Mouse (Mus musculus) kidney, postnatal 0 days (tissue): Measurements from ENCODE around the gene Malrd1. TPM values are rescaled to one million over a fixed set of nuclear protein-coding genes. Genes with fewer than 3 reads are reported as not detected.

ENCODE experiments used
- ATAC-seq: fragments of 200-750 bp; cut with Nextera tagmentation; replicated peaks from 2 replicates; pipeline ENCODE4 v1.8.0; 2017; ENCODE audit warnings: low read depth, moderate number of reproducible peaks, moderate TSS enrichment, moderate library complexity; ENCODE audit not compliant: low FRiP score
- DNase-seq: peaks from one replicate; pipeline ENCODE4 v3.0.0-alpha.2; 2016; ENCODE audit warnings: low spot score
- H3K27ac ChIP-seq: fragments of 300-500 bp; sonication (generic); 2 replicates; pipeline ENCODE4 v1.5.1; 2014; ENCODE audit warnings: mild to moderate bottlenecking
- H3K27me3 ChIP-seq: fragments of 300-500 bp; sonication (generic); 2 replicates; pipeline ENCODE4 v1.6.1; 2014; ENCODE audit warnings: low read length, mixed read lengths; ENCODE audit not compliant: insufficient read depth
- H3K36me3 ChIP-seq: fragments of 300-500 bp; sonication (generic); 2 replicates; pipeline ENCODE4 v1.6.1; 2014; ENCODE audit warnings: low read length, mixed read lengths; ENCODE audit not compliant: insufficient read depth
- H3K4me1 ChIP-seq: fragments of 300-500 bp; sonication (generic); replicated peaks from 2 replicates; pipeline ENCODE4 v1.6.1; 2014; ENCODE audit warnings: antibody characterized with exemption, low read length, mixed read lengths; ENCODE audit not compliant: insufficient read depth
- H3K4me2 ChIP-seq: fragments of 300-500 bp; sonication (generic); 2 replicates; pipeline ENCODE4 v1.6.1; 2014; ENCODE audit warnings: mild to moderate bottlenecking, low read length, moderate library complexity, mixed read lengths
- H3K4me3 ChIP-seq: fragments of 300-500 bp; sonication (generic); replicated peaks from 2 replicates; pipeline ENCODE4 v1.5.1; 2014; ENCODE audit warnings: low read depth, low read length
- H3K9ac ChIP-seq: fragments of 300-500 bp; sonication (generic); 2 replicates; pipeline ENCODE4 v1.6.1; 2014; ENCODE audit warnings: low read depth, low read length
- H3K9me3 ChIP-seq: fragments of 300-500 bp; sonication (generic); replicated peaks from 2 replicates; pipeline ENCODE4 v1.6.1; 2016; ENCODE audit warnings: low read length, inconsistent platforms, mixed read lengths
- CTCF ChIP-seq: IDR thresholded peaks from 2 replicates; pipeline ENCODE4 v1.5.1; 2016; ENCODE audit warnings: antibody characterized with exemption, low read depth, mild to moderate bottlenecking, moderate library complexity
- WGBS: fragments of 180-500 bp; shearing (Covaris S2); extraction: QIAGEN DNeasy Blood & Tissue Kit; methylation state at CpG from one replicate; pipeline ENCODE4 v1.1.7; 2014; 5-methylcytosine and 5-hydroxymethylcytosine counted together
- polyA plus RNA-seq: library from polyadenylated mRNA; unstranded; fragments of >200 nt; fragmentation: Nextera tagmentation; extraction: Ambion mirVana; gene quantifications from 2 replicates; pipeline ENCODE4 v1.2.1, GENCODE M21; 2015

The Malrd1 gene
- 0.28 and 0.37 TPM in 2 replicates for polyA plus RNA-seq

DNA sequence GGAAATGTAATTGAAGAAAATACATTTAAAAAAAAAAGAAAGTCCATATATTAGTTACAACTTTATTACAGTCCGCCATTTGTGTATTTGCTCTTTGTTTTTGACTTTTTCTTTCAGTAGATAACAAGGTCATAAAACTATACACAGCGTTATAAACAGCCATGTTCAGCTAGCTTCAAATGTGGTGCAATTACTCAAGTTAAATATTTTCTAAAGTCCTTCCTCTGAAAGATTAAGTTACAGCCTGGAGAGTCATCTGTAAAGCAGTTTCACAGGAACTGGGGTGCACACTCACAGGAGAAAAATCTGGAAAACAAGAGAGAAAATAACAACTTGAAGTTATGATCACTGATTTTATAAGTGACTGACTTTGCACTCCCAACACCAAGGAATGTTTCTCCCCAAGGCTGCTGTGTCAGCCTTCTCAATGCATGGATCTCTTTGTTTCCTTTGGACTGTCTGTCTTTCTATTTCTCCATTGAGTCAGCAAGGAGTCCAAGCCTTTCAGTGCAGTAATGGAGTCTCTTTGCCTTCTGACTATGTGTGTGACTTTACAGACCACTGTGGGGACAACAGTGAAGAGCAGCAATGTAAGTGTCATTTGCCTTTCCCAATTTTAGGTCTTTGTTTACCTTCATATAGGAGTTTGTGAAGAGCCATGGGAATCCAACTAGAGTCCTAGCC is at the start of gene Malrd1:
TSS of gene Malrd1 (plus strand) at position 239 of the 684 bp plus-strand sequence.
- no peak within 1 kb of the TSS for H3K4me2 ChIP-seq
- 40% methylated on average over 2 of the region's 2 CpGs for WGBS
- no peak within 1 kb of the TSS for H3K9ac ChIP-seq
- no peak for ATAC-seq
- no peak within 1 kb of the TSS for H3K4me3 ChIP-seq
- no peaks in the 10 kb centered on the region for H3K9me3 ChIP-seq
- no peaks in the 10 kb centered on the region for H3K27me3 ChIP-seq
- no peak within 1 kb of the TSS for H3K27ac ChIP-seq
- H3K36me3 ChIP-seq: no peaks in the 10 kb centered on the region
- no peaks in the 10 kb centered on the region for H3K4me1 ChIP-seq
- peak; percentile 14 for DNase-seq
- no peak for TF ChIP-seq CTCF

DNA sequence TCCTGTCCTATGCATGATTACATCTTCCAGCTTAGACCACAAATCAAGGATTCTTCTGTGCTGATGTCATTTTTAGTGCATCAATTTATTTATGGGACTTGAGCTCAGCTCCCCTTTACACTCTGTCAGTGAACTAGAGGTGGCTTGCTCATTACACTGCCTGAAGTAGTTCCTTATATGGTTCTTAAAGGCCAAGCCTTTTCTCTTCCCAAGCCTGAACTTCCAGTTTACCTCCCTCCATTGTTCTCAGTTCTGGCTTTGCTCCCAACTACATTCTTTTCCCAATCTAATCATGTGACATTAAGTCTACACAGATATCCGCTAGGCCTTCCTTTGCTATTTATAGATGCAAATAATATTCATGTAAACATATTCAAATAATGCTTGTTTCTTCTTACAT is 12.4 kb downstream of the Malrd1 start:
- WGBS: 67% methylated on average over 1 of the region's 1 CpGs

DNA sequence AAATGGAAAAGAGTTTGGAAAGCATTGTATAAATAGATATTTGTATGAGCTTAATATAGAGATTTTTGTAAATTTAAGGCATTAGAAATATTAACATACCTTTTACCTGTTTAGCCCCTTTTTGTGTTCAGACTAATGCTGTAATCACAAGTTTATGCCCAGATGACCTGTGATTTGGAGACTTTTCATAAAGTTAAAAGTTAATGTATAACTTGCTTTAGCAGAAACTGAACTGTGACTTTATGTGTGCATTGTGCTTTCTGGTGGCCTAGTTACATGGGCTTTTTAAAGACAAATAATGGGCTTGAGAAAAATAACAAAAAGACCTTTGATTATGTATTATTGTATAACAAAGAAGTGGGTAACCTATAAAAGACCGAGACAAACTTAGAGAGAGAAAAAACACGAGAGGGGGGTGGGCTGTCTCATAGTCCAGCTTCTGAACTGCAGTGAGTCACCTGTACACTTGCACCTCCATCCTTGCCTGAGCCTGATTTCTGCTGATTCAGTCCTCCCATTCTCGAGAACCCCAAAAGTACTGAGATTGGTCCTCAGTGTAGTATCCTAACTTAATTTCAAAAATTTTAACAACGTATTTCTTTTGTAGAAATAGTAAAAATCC is 87.2 kb downstream of the Malrd1 start:
- no peak for ATAC-seq
- H3K36me3 ChIP-seq: no peaks in the 10 kb centered on the region

More for the DNA sequence above, 12.4 kb downstream of the Malrd1 start:
- ATAC-seq (no peak), DNase-seq (peak; percentile 12)
- Histone ChIP-seq H3K27ac (no peak overlapping the region), H3K4me2 (no peak overlapping the region), H3K9me3 (no peaks in the 10 kb centered on the region), H3K27me3 (no peaks in the 10 kb centered on the region), H3K36me3 (no peaks in the 10 kb centered on the region), H3K4me1 (no peaks in the 10 kb centered on the region), H3K9ac (no peak overlapping the region), H3K4me3 (no peak overlapping the region)
- TF ChIP-seq CTCF: no peak

DNA sequence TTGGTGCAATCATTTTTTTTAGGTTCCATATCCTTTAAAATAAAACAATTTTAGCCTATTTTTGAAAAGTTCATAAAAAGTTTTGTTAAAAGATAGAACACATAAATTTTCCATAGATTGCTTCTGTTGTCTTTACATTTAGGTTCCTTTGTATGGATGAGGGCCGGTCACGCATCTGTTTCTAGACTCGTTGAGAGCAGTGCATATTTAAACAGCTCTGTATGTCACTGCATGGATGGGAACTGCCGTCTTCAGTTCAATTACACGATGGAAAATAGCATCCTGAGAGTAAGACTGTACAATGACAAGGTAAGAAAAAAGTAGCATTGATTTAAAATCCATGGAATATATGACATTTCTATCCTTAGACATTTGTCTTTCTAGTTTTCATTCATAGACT is 87.7 kb downstream of the Malrd1 start:
- DNase-seq: no peak
- Histone ChIP-seq H3K9me3 (no peaks in the 10 kb centered on the region), H3K4me3 (no peak overlapping the region), H3K4me1 (no peaks in the 10 kb centered on the region), H3K36me3 (no peaks in the 10 kb centered on the region), H3K9ac (no peak overlapping the region), H3K4me2 (no peak overlapping the region), H3K27me3 (no peaks in the 10 kb centered on the region), H3K27ac (no peak overlapping the region)
- no peak for TF ChIP-seq CTCF
- 69% methylated on average over 5 of the region's 5 CpGs for WGBS
- no peak for ATAC-seq

More for the DNA sequence above, 87.2 kb downstream of the Malrd1 start:
- Histone ChIP-seq H3K9ac (no peak overlapping the region), H3K9me3 (no peaks in the 10 kb centered on the region), H3K4me3 (no peak overlapping the region), H3K27ac (no peak overlapping the region), H3K27me3 (no peaks in the 10 kb centered on the region), H3K4me2 (no peak overlapping the region), H3K4me1 (no peaks in the 10 kb centered on the region)
- DNase-seq: no peak
- no peak for TF ChIP-seq CTCF
- 65% methylated on average over 4 of the region's 4 CpGs for WGBS

DNA sequence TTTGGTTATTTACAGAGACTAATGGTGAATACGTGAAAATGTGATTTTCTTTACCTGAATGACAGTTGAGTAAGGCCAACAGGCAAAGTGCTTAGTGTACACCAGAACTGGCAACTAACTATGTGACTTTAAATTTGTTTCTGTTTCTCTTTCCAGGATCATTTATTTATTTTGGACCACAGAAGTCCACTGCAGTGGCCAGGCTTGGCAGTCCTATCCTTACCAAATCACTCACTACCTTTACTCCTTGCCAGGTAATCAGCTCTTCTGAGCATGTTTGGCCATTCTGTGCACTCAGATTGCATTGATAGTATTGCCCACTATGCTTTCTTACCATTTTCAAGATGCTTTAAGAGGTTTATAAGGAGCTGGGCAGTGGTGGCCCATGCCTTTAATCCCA is 109.5 kb downstream of the Malrd1 start:
- no peaks in the 10 kb centered on the region for H3K36me3 ChIP-seq
- no peaks in the 10 kb centered on the region for H3K4me1 ChIP-seq
- no peaks in the 10 kb centered on the region for H3K27me3 ChIP-seq
- 80% methylated on average over 1 of the region's 1 CpGs for WGBS
- ATAC-seq: no peak
- no peak overlapping the region for H3K4me3 ChIP-seq
- no peak for DNase-seq
- H3K4me2 ChIP-seq: no peak overlapping the region
- TF ChIP-seq CTCF: no peak
- no peak overlapping the region for H3K27ac ChIP-seq
- H3K9ac ChIP-seq: no peak overlapping the region
- no peaks in the 10 kb centered on the region for H3K9me3 ChIP-seq

DNA sequence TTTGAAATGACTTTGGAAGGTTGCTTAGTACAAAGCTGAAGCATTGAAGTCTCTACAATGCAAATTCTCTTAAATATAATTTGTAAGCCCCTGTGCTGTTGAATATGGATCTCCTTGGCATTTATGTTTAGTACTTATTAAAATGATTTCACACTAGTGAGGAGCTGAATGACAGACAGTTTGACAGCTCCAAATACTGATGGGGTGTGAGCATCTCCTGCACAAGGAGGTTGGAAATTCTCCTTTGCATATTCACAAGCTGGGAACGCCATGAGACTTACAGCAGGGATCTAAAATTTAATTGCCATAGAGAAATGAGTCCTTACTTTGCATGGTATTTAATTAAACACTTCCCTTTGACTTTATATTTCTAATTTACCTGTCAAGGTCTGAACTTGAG is 117.6 kb downstream of the Malrd1 start:
- Histone ChIP-seq H3K4me2 (no peak overlapping the region), H3K27ac (no peak overlapping the region), H3K4me3 (no peak overlapping the region), H3K4me1 (no peaks in the 10 kb centered on the region), H3K9ac (no peak overlapping the region), H3K36me3 (no peaks in the 10 kb centered on the region), H3K27me3 (no peaks in the 10 kb centered on the region), H3K9me3 (no peaks in the 10 kb centered on the region)
- no peak for TF ChIP-seq CTCF
- WGBS: 76% methylated on average over 1 of the region's 1 CpGs
- DNase-seq: no peak
- no peak for ATAC-seq
